Mouse (Mus musculus) kidney, postnatal 0 days (tissue): Measurements from ENCODE around the gene Ppp2r5e. TPM values are rescaled to one million over a fixed set of nuclear protein-coding genes. Genes with fewer than 3 reads are reported as not detected.

Experiments
- ATAC-seq: fragments of 200-750 bp; cut with Nextera tagmentation; replicated peaks from 2 replicates; pipeline ENCODE4 v1.8.0; 2017; ENCODE audit warnings: low read depth, moderate number of reproducible peaks, moderate TSS enrichment, moderate library complexity; ENCODE audit not compliant: low FRiP score
- DNase-seq: peaks from one replicate; pipeline ENCODE4 v3.0.0-alpha.2; 2016; ENCODE audit warnings: low spot score
- H3K27ac ChIP-seq: fragments of 300-500 bp; sonication (generic); 2 replicates; pipeline ENCODE4 v1.5.1; 2014; ENCODE audit warnings: mild to moderate bottlenecking
- H3K27me3 ChIP-seq: fragments of 300-500 bp; sonication (generic); 2 replicates; pipeline ENCODE4 v1.6.1; 2014; ENCODE audit warnings: low read length, mixed read lengths; ENCODE audit not compliant: insufficient read depth
- H3K36me3 ChIP-seq: fragments of 300-500 bp; sonication (generic); 2 replicates; pipeline ENCODE4 v1.6.1; 2014; ENCODE audit warnings: low read length, mixed read lengths; ENCODE audit not compliant: insufficient read depth
- H3K4me1 ChIP-seq: fragments of 300-500 bp; sonication (generic); replicated peaks from 2 replicates; pipeline ENCODE4 v1.6.1; 2014; ENCODE audit warnings: antibody characterized with exemption, low read length, mixed read lengths; ENCODE audit not compliant: insufficient read depth
- H3K4me2 ChIP-seq: fragments of 300-500 bp; sonication (generic); 2 replicates; pipeline ENCODE4 v1.6.1; 2014; ENCODE audit warnings: mild to moderate bottlenecking, low read length, moderate library complexity, mixed read lengths
- H3K4me3 ChIP-seq: fragments of 300-500 bp; sonication (generic); replicated peaks from 2 replicates; pipeline ENCODE4 v1.5.1; 2014; ENCODE audit warnings: low read depth, low read length
- H3K9ac ChIP-seq: fragments of 300-500 bp; sonication (generic); 2 replicates; pipeline ENCODE4 v1.6.1; 2014; ENCODE audit warnings: low read depth, low read length
- H3K9me3 ChIP-seq: fragments of 300-500 bp; sonication (generic); replicated peaks from 2 replicates; pipeline ENCODE4 v1.6.1; 2016; ENCODE audit warnings: low read length, inconsistent platforms, mixed read lengths
- CTCF ChIP-seq: IDR thresholded peaks from 2 replicates; pipeline ENCODE4 v1.5.1; 2016; ENCODE audit warnings: antibody characterized with exemption, low read depth, mild to moderate bottlenecking, moderate library complexity
- WGBS: fragments of 180-500 bp; shearing (Covaris S2); extraction: QIAGEN DNeasy Blood & Tissue Kit; methylation state at CpG from one replicate; pipeline ENCODE4 v1.1.7; 2014; 5-methylcytosine and 5-hydroxymethylcytosine counted together
- polyA plus RNA-seq: library from polyadenylated mRNA; unstranded; fragments of >200 nt; fragmentation: Nextera tagmentation; extraction: Ambion mirVana; gene quantifications from 2 replicates; pipeline ENCODE4 v1.2.1, GENCODE M21; 2015

Ppp2r5e gene
- 12.7 and 16.0 TPM in 2 replicates for polyA plus RNA-seq

DNA sequence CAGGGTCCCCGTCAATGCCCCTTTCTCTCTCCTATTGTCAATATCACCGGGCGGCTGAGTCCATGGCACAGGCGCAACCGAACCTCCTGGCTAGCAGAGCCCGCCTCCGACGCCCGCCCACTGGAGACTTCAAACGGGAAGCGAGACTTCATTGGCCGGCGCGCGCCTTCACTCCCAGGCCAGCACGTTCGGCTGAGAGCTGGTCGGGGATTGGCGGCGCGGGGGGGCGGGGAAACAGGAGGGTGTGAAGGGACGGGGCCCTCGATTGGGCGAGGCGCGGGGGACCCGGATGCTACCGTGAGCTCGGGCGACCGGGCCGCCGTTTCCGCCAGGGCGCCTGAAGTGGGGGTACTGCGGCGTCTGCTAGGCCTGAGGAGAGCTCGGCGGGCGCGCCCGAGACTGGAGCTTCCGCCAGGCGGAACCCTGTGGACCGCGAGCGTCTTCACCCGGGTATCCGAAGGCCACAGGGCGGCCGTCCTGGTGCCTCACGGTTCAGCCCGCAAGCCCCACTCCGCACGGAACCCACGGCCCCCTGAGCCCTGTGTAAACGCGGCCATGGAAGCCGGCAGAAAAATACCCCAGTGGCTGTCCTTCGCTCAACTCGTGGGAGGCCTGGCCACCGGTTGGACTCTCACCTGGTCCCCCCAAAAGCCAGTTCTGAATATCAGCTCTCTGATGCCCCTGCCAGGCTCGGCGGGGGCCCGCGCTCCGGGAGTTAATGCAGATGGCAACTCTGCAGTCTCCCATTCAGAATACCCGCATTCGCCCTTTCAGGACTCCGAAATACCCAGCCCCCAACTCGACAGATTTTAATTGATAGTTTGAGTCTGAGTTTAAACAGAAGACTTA lies at the start of gene Ppp2r5e:
TSS of gene Ppp2r5e (minus strand) at position 92 of the 849 bp plus-strand sequence.
- peak; percentile 100 for ATAC-seq
- H3K9me3 ChIP-seq = no peaks in the 10 kb centered on the region
- H3K9ac ChIP-seq = peak within 1 kb of the TSS; percentile 96
- H3K4me2 ChIP-seq = peak within 1 kb of the TSS; percentile 87
- DNase-seq = peak; percentile 99
- no peak for TF ChIP-seq CTCF
- WGBS = under 1% methylated on average over 70 of the region's 72 CpGs
- H3K27ac ChIP-seq = peak within 1 kb of the TSS; percentile 98
- H3K4me1 ChIP-seq = peaks cover 3% of the 10 kb centered on the region; the same call in 1 of the 2 replicates
- peak within 1 kb of the TSS; percentile 99 for H3K4me3 ChIP-seq
- peaks cover 10% of the 10 kb centered on the region; the same call in 1 of the 2 replicates for H3K36me3 ChIP-seq
- no peaks in the 10 kb centered on the region for H3K27me3 ChIP-seq

DNA sequence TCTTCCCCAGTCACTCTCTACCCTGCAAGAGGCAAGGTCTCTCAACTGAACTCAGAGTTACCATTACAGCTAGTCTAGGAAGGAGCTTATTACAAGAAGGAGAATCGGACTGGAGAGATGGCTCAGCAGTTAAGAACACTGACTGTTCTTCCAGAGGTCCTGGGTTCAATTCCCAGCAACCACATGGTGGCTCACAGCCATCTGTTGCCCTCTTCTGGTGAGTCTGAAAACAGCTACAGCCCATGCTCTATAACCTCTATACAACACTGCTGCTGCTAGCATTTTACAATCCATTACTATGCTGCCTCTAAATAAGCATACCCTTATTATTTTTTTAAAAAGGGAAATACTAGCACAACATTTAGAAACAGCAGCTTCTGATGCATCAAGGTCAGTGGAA lies 49.7 kb upstream of the Ppp2r5e start:
- no peaks in the 10 kb centered on the region for H3K4me1 ChIP-seq
- H3K9ac ChIP-seq = no peak overlapping the region
- H3K9me3 ChIP-seq = no peaks in the 10 kb centered on the region
- H3K4me2 ChIP-seq = no peak overlapping the region
- H3K27me3 ChIP-seq = no peaks in the 10 kb centered on the region
- ATAC-seq = no peak
- DNase-seq = no peak
- no peak overlapping the region for H3K4me3 ChIP-seq
- TF ChIP-seq CTCF = peak; percentile 49
- 90% methylated on average over 1 of the region's 1 CpGs for WGBS
- H3K27ac ChIP-seq = no peak overlapping the region
- no peaks in the 10 kb centered on the region for H3K36me3 ChIP-seq

DNA sequence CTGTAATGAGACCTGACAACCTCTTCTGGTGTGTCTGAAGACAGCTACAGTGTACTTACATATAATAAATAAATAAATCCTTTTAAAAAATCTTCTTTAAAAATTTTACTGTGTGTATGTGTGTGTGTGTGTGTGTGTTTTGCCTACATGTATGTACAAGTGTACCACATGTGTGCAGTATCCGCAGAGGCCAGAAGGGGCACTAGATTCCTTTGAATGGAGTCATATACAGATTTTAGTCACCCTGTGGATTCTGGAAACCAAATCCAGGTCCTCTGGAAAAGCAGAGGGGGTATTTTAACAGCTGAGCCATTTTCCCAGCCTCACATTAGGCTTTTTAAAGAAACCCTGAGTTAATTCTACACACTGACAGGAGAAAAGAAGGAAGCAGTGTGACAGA lies 45.7 kb upstream of the Ppp2r5e start:
- no peak overlapping the region for H3K4me3 ChIP-seq
- H3K27me3 ChIP-seq = no peaks in the 10 kb centered on the region
- DNase-seq (no peak), ATAC-seq (no peak)
- no peaks in the 10 kb centered on the region for H3K36me3 ChIP-seq
- H3K4me2 ChIP-seq = no peak overlapping the region
- peak; percentile 20; the same call in 1 of the 2 replicates for TF ChIP-seq CTCF
- H3K9me3 ChIP-seq = no peaks in the 10 kb centered on the region
- H3K4me1 ChIP-seq = no peaks in the 10 kb centered on the region
- H3K9ac ChIP-seq = no peak overlapping the region
- no peak overlapping the region for H3K27ac ChIP-seq
- WGBS = 97% methylated on average over 1 of the region's 1 CpGs

DNA sequence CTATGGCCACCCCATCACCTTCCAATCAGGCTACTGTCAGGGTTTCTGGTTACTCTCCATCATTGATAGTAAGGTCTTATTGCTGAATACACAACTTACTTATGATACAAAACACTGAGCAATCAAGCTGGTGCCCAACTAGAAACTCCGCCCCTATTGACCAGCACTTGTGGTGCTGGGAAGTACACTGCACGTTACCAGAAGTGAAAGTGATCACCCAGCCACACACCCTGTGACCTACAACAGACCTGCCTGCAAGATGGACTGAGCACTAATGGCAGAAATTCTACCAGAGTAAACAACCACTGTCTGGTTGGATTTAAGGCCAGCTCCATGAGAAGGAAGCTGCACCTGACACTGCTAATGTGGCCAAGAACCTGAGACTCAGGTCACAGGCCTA lies 42.3 kb upstream of the Ppp2r5e start:
- Histone ChIP-seq H3K9me3 (no peaks in the 10 kb centered on the region), H3K27me3 (no peaks in the 10 kb centered on the region), H3K4me3 (no peak overlapping the region), H3K4me2 (no peak overlapping the region), H3K9ac (no peak overlapping the region), H3K27ac (no peak overlapping the region), H3K36me3 (no peaks in the 10 kb centered on the region), H3K4me1 (no peaks in the 10 kb centered on the region)
- DNase-seq (no peak), ATAC-seq (no peak)
- WGBS = 81% methylated on average over 2 of the region's 2 CpGs
- no peak for TF ChIP-seq CTCF

DNA sequence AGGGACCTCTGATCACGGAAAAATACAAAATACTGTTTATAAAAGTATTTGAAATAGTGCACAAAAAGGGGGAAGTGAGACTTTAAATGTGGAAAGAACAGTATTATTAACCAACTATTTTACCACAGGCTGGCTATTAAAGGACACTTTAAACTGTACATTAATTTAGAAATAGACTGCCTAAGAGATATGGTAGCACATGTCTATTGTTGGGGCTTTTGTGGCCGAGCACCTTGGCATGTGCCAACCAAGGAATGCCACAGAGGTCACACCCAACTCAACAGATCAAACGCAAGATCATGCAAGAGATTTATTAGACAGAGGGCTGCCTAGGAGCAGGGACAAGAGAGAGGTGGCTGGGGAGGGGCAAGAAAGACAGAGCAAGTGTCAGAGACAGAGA lies 41.1 kb upstream of the Ppp2r5e start:
- H3K4me3 ChIP-seq = no peak overlapping the region
- no peak overlapping the region for H3K4me2 ChIP-seq
- ATAC-seq (no peak), DNase-seq (no peak)
- no peaks in the 10 kb centered on the region for H3K4me1 ChIP-seq
- no peaks in the 10 kb centered on the region for H3K27me3 ChIP-seq
- H3K27ac ChIP-seq = no peak overlapping the region
- TF ChIP-seq CTCF = no peak
- no peak overlapping the region for H3K9ac ChIP-seq
- WGBS = 81% methylated on average over 3 of the region's 3 CpGs
- no peaks in the 10 kb centered on the region for H3K36me3 ChIP-seq
- no peaks in the 10 kb centered on the region for H3K9me3 ChIP-seq

DNA sequence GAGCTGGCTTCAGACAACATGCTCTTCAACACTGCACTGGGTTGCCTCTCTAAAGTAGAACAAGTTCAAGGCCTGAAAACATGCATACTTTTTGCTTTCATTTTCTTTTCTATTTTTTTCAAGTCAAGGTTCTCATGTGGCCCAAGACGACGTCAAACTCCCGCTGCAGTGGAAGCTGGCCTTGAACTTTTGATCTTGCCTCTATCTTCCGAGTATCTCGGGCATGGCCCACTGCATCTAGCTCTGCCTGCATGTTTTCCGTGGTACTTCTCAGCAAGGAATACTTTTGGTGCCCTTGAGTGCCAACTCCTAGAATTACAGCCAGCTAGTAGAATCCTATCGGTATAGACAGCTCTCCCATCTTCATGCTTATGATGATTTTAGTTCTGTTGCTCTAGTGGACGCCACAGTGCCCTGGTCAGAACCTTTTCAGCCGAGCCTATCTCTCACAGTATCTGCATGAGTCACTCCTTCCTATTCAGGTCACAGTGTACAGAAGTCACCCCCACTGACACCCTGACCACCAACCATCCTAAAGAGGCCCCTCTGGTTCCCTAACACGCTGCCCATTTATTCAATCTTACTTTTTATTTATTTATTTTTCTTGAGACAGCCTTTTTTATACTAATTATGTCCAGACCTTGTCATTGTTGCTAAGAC lies 39.9 kb upstream of the Ppp2r5e start:
- ATAC-seq (no peak), DNase-seq (no peak)
- H3K4me3 ChIP-seq = no peak overlapping the region
- 83% methylated on average over 10 of the region's 10 CpGs for WGBS
- TF ChIP-seq CTCF = no peak
- no peaks in the 10 kb centered on the region for H3K27me3 ChIP-seq
- no peak overlapping the region for H3K4me2 ChIP-seq
- no peaks in the 10 kb centered on the region for H3K4me1 ChIP-seq
- no peaks in the 10 kb centered on the region for H3K9me3 ChIP-seq
- H3K27ac ChIP-seq = no peak overlapping the region
- no peaks in the 10 kb centered on the region for H3K36me3 ChIP-seq
- H3K9ac ChIP-seq = no peak overlapping the region
